Mouse (Mus musculus) midbrain, postnatal 0 days (tissue): ENCODE results near the gene Wfdc10. TPM values are rescaled to one million over a fixed set of nuclear protein-coding genes. Genes with fewer than 3 reads are reported as not detected.

ENCODE experiments used
- ATAC-seq: fragments of 200-750 bp; cut with Nextera tagmentation; 2 replicates; pipeline ENCODE4 v1.8.0; 2017; ENCODE audit warnings: moderate number of reproducible peaks, mild to moderate bottlenecking, moderate TSS enrichment, moderate library complexity; ENCODE audit not compliant: low FRiP score
- DNase-seq: peaks from one replicate; pipeline ENCODE4 v3.0.0-alpha.2; 2015; ENCODE audit warnings: low spot score
- H3K27ac ChIP-seq: fragments of 300-500 bp; sonication (generic); 2 replicates; pipeline ENCODE4 v1.5.1; 2014; ENCODE audit warnings: low read depth, mild to moderate bottlenecking, low read length, mixed read lengths
- H3K27me3 ChIP-seq: fragments of 300-500 bp; sonication (generic); 2 replicates; pipeline ENCODE4 v1.6.1; 2014; ENCODE audit warnings: low read length, control low read depth, mixed read lengths; ENCODE audit not compliant: insufficient read depth
- H3K36me3 ChIP-seq: fragments of 300-500 bp; sonication (generic); 2 replicates; pipeline ENCODE4 v1.6.1; 2014; ENCODE audit warnings: low read length, control low read depth, mixed read lengths; ENCODE audit not compliant: insufficient read depth
- H3K4me1 ChIP-seq: fragments of 300-500 bp; sonication (generic); 2 replicates; pipeline ENCODE4 v1.6.1; 2014; ENCODE audit warnings: mild to moderate bottlenecking, control low read depth, antibody characterized with exemption, low read length, mixed read lengths; ENCODE audit not compliant: insufficient read depth
- H3K4me2 ChIP-seq: fragments of 300-500 bp; sonication (generic); 2 replicates; pipeline ENCODE4 v1.6.1; 2014; ENCODE audit warnings: low read depth, mild to moderate bottlenecking, low read length, mixed read lengths; ENCODE audit not compliant: poor library complexity, severe bottlenecking
- H3K4me3 ChIP-seq: fragments of 300-500 bp; sonication (generic); 2 replicates; pipeline ENCODE4 v1.5.1; 2014; ENCODE audit warnings: low read depth, mild to moderate bottlenecking, low read length, moderate library complexity
- H3K9ac ChIP-seq: fragments of 300-500 bp; sonication (generic); replicated peaks from 2 replicates; pipeline ENCODE4 v1.6.1; 2014; ENCODE audit warnings: mild to moderate bottlenecking, low read length, moderate library complexity, mixed read lengths; ENCODE audit not compliant: poor library complexity, severe bottlenecking
- H3K9me3 ChIP-seq: fragments of 300-500 bp; sonication (generic); 2 replicates; pipeline ENCODE4 v1.6.1; 2016; ENCODE audit warnings: low read length, control low read depth
- CTCF ChIP-seq: IDR thresholded peaks from 2 replicates; pipeline ENCODE4 v1.5.1; 2016; ENCODE audit warnings: antibody characterized with exemption, mild to moderate bottlenecking
- WGBS: fragments of 180-500 bp; shearing (Covaris S2); extraction: QIAGEN DNeasy Blood & Tissue Kit; methylation state at CpG from one replicate; pipeline ENCODE4 v1.1.7; 2014; 5-methylcytosine and 5-hydroxymethylcytosine counted together
- polyA plus RNA-seq: library from polyadenylated mRNA; unstranded; fragments of >200 nt; fragmentation: Nextera tagmentation; extraction: Ambion mirVana; gene quantifications from 2 replicates; pipeline ENCODE4 v1.2.1, GENCODE M21; 2015
- total RNA-seq: library from RNA; depleted of rRNA; stranded (reverse); fragments of >200 nt; gene quantifications from 2 replicates; pipeline ENCODE4 v1.2.3, GENCODE M21; 2014

The Wfdc10 gene
- total and polyA plus RNA-seq, 2 experiments from 2014 or later = 0.38 to 3.5 TPM

DNA sequence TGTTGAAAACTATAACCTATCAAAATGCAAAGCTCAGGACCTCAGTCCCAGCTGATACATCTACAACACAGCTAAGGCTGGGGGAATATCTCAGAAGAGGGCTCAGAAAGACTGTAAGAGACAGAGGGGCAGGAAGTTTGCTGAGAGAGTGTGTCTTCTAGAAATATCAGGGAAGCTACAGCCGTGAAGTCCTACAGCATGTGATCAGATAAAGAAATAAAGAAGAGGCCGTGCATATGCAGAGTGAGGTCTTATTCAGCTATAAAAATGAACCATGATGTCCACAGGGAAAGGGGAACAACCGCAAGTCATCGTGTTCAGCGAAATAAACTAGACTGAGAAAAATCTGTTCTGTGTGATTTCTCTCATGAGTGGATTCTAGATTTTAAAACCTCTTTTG is 14.4 kb downstream of the Wfdc10 start:
- WGBS = 83% methylated on average over 5 of the region's 5 CpGs
- no peaks in the 10 kb centered on the region for H3K27me3 ChIP-seq
- no peak for ATAC-seq
- H3K4me3 ChIP-seq = no peak overlapping the region
- no peak for DNase-seq
- no peak overlapping the region for H3K9ac ChIP-seq
- no peak overlapping the region for H3K27ac ChIP-seq
- H3K4me1 ChIP-seq = no peaks in the 10 kb centered on the region
- no peaks in the 10 kb centered on the region for H3K9me3 ChIP-seq
- no peak overlapping the region for H3K4me2 ChIP-seq
- no peaks in the 10 kb centered on the region for H3K36me3 ChIP-seq
- no peak for TF ChIP-seq CTCF

DNA sequence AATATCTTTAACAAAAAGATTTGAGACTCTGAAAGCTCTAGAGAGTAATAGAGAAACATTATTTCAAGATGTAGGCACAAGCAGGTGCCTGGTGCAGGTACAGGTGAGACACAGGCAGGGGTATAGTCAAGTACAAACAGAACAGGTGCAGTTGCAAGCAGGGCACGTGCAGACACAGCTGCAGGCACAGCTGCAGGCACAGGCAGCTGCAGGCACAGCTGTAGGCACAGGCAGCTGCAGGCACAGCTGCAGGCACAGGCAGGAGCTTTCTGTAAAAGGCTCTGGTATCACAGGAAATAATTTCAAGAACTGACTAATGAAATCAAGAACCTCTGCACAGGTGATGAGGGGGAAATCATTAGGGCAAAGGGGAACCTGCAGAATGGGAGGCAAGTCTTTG is 15.1 kb downstream of the Wfdc10 start:
- ATAC-seq (no peak), DNase-seq (no peak)
- TF ChIP-seq CTCF = no peak
- Histone ChIP-seq H3K4me3 (no peak overlapping the region), H3K27me3 (no peaks in the 10 kb centered on the region), H3K9ac (no peak overlapping the region), H3K36me3 (no peaks in the 10 kb centered on the region), H3K4me2 (no peak overlapping the region), H3K27ac (no peak overlapping the region), H3K4me1 (no peaks in the 10 kb centered on the region), H3K9me3 (no peaks in the 10 kb centered on the region)
- 44% methylated on average over 1 of the region's 1 CpGs for WGBS

- no peak for ATAC-seq
- WGBS = 85% methylated on average over 7 of the region's 7 CpGs
These were observed 18.1 kb downstream of the Wfdc10 start, which contains the start of gene Wfdc11 for GRCm38 (mm10) chr2:164673987-164674386. Gene Wfdc11, minus strand, starts transcription at chr2:164674087.

DNA sequence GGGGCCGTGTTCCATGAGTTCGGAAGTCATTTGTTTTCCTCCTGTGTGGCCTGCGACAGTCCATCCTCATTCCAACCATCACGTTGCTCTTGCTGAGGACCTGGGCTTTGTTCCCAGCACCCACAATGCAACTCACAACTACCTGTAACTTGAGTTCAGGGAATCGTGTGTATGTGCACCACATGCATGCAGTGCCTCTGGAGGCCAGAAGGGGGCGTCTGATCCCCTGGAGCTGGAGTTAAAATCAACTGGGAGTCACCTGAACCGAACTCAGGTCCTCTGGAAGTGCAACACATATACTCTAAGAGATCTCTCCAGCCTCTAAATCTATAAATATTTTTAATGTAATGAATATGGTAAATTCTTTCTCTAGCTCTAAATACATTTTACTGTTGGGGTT is 20.3 kb downstream of the Wfdc10 start:
- Histone ChIP-seq H3K36me3 (no peaks in the 10 kb centered on the region), H3K9ac (no peak overlapping the region), H3K4me3 (no peak overlapping the region), H3K4me1 (no peaks in the 10 kb centered on the region), H3K27ac (no peak overlapping the region), H3K9me3 (no peaks in the 10 kb centered on the region), H3K27me3 (no peaks in the 10 kb centered on the region), H3K4me2 (no peak overlapping the region)
- peak; percentile 27 for TF ChIP-seq CTCF
- 81% methylated on average over 7 of the region's 7 CpGs for WGBS
- no peak for DNase-seq
- ATAC-seq = no peak

More at GRCm38 (mm10) chr2:164673987-164674386, 18.1 kb downstream of the Wfdc10 start, which contains the start of gene Wfdc11:
- Histone ChIP-seq H3K27me3 (no peaks in the 10 kb centered on the region), H3K4me1 (no peaks in the 10 kb centered on the region), H3K4me2 (no peak within 1 kb of the TSS), H3K9me3 (no peaks in the 10 kb centered on the region), H3K27ac (no peak within 1 kb of the TSS), H3K9ac (no peak within 1 kb of the TSS), H3K4me3 (no peak within 1 kb of the TSS), H3K36me3 (no peaks in the 10 kb centered on the region)
- DNase-seq = no peak
- no peak for TF ChIP-seq CTCF

GRCm38 (mm10) chr2:164676916-164677685 is 21.3 kb downstream of the Wfdc10 start:
- no peak for ATAC-seq
- WGBS = 88% methylated on average over 16 of the region's 16 CpGs

DNA sequence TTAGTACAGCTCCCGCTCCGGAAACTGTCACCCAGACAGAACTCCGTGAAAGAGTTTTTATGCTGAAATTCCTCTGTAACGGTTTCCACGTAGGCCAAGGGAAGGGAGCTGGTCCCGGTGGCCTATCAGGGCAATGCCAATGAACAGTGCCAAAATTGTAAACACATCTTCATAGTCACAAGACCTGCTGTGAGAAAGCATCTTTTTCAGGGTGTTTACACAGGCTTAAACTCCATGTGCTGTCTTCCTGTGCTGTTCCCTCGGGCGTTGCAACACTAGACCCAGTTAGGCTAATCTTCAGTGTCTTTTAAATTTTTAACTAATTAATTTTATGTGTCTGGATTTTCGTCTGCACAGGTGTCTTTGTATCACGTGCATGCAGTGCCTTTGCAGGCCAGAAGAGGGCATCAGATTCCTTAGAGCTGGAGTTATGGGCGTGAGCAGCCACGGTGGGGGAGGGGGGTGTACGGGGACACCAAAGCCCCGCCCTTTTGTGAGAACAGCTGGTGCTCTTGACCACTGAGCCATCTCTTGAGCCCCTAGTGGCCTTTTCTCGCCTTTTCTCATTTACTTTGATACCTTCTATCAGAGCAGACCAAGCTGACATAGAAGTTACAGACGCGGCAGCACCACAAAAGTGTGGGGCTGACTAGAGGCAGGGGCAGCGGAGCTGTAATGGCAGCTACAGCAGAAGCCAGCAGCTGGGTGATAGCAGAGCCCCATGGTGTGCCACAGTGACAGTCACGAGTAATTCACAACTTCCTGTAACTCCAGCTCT is 23.2 kb downstream of the Wfdc10 start:
- H3K4me2 ChIP-seq = peak overlapping the region; percentile 48
- no peaks in the 10 kb centered on the region for H3K9me3 ChIP-seq
- H3K36me3 ChIP-seq = no peaks in the 10 kb centered on the region
- peak; percentile 85 for DNase-seq
- no peaks in the 10 kb centered on the region for H3K4me1 ChIP-seq
- ATAC-seq = peak; percentile 80
- 19% methylated on average over 19 of the region's 19 CpGs for WGBS
- H3K9ac ChIP-seq = 0 out of 2 replicates have a peak overlapping the region, but pooled peaks have one; percentile 37
- H3K4me3 ChIP-seq = peak overlapping the region; percentile 26
- TF ChIP-seq CTCF = peak; percentile 89
- no peaks in the 10 kb centered on the region for H3K27me3 ChIP-seq
- 0 out of 2 replicates have a peak overlapping the region, but pooled peaks have one; percentile 6 for H3K27ac ChIP-seq

More at GRCm38 (mm10) chr2:164676916-164677685, 21.3 kb downstream of the Wfdc10 start:
- Histone ChIP-seq H3K36me3 (no peaks in the 10 kb centered on the region), H3K27me3 (no peaks in the 10 kb centered on the region), H3K4me2 (no peak overlapping the region), H3K4me1 (no peaks in the 10 kb centered on the region), H3K9ac (no peak overlapping the region), H3K4me3 (no peak overlapping the region), H3K9me3 (no peaks in the 10 kb centered on the region), H3K27ac (no peak overlapping the region)
- no peak for TF ChIP-seq CTCF
- no peak for DNase-seq
